16 mouse cellular contexts compared by ENCODE assay signal in the genomic region with DNA sequence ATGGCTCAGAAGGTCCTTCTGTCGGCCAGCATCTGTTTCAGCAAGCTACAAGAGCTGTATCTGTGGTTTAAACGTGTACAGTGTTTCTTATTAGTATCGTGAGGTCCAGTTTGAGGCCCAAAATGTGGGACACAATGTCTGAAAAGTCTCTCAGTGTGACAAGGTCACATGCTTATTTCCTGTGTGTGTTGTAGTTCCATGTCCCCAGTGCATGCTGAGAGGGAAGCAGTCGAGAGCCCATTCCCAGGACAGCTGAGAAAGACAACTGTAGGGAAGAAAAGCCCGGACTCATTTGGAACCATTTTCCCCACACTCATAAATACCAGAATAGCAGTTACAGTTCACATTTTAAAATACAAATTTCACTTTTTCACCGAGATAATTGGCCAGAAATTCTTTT. TPM values are rescaled to one million over a fixed set of nuclear protein-coding genes. Genes with fewer than 3 reads are reported as not detected.
DNase-seq lines count a peak whose midpoint lies in the region; ATAC-seq and TF ChIP-seq lines count a peak whose summit lies in the region.
"Had no signal": no experiment of that assay in that cellular context is flagged by ENCODE, and none has a peak within 500 bp of the region (broad histone marks: within the 10 kb centered on the region; RNA-seq: fewer than 3 reads in every experiment).

No protein-coding gene starts in this region.

- H3K4me3 ChIP-seq in intestine, embryonic 14.5 days (ENCODE audit: low read depth, low read length) = no peak overlapping the region
- H3K4me3 ChIP-seq in intestine, postnatal 0 days (ENCODE audit: low read depth, low read length) = no peak overlapping the region
- H3K4me3 ChIP-seq in liver, embryonic 13.5 days (replicated peaks) = no peak overlapping the region
- no peak overlapping the region for H3K4me3 ChIP-seq in heart, embryonic 16.5 days (ENCODE audit: low read length)
- H3K4me3 ChIP-seq in intestine, embryonic 16.5 days (ENCODE audit: low read length) = no peak overlapping the region
- H3K4me3 ChIP-seq in left cerebral cortex, adult 2 months = no peak overlapping the region
- no peak overlapping the region for H3K4me3 ChIP-seq in midbrain, embryonic 14.5 days (replicated peaks; ENCODE audit: low read depth, low read length)
- H3K4me3 ChIP-seq: embryonic facial prominence, embryonic 13.5 days; hindbrain, embryonic 15.5 days; midbrain, embryonic 13.5 days; myocyte; neural tube, embryonic 15.5 days had no signal

- peaks cover 6% of the 10 kb centered on the region; the same call in 1 of the 2 replicates for H3K4me1 ChIP-seq in intestine, embryonic 14.5 days (replicated peaks; ENCODE audit: control insufficient read depth, insufficient read depth, low read length)
- H3K4me1 ChIP-seq in intestine, postnatal 0 days (replicated peaks; ENCODE audit: control insufficient read depth, insufficient read depth, low read length) = no peaks in the 10 kb centered on the region
- H3K4me1 ChIP-seq in liver, embryonic 13.5 days (replicated peaks) = no peaks in the 10 kb centered on the region
- H3K4me1 ChIP-seq in heart, embryonic 16.5 days (ENCODE audit: control insufficient read depth, insufficient read depth, low read length) = peaks cover 25% of the 10 kb centered on the region
- H3K4me1 ChIP-seq in intestine, embryonic 16.5 days (ENCODE audit: control insufficient read depth, insufficient read depth, low read length) = peaks cover 2% of the 10 kb centered on the region; the same call in 1 of the 2 replicates
- H3K4me1 ChIP-seq in midbrain, embryonic 14.5 days (ENCODE audit: control insufficient read depth, insufficient read depth, low read length) = no peaks in the 10 kb centered on the region
- H3K4me1 ChIP-seq: hindbrain, embryonic 15.5 days; midbrain, embryonic 13.5 days; neural tube, embryonic 15.5 days had no signal

- no peak for DNase-seq in intestine, embryonic 14.5 days (ENCODE audit: low spot score)
- no peak for DNase-seq in liver, embryonic 13.5 days
- DNase-seq in liver = no peak
- no peak for DNase-seq in left cerebral cortex, adult 2 months (ENCODE audit: extremely low spot score in 1 of 2, low spot score in 2 of 2)
- DNase-seq in midbrain, embryonic 14.5 days = no peak
- DNase-seq: thymus, adult 18-20 months had no signal

- peak overlapping the region; percentile 57 for H3K27ac ChIP-seq in intestine, embryonic 14.5 days (ENCODE audit: low read depth)
- H3K27ac ChIP-seq in intestine, postnatal 0 days (ENCODE audit: low read depth, low read length) = no peak overlapping the region
- peak overlapping the region; percentile 18; the same call in 1 of the 2 replicates for H3K27ac ChIP-seq in liver, embryonic 13.5 days
- peak overlapping the region; percentile 82 for H3K27ac ChIP-seq in heart, embryonic 16.5 days (ENCODE audit: low read length)
- peak overlapping the region; percentile 60 for H3K27ac ChIP-seq in intestine, embryonic 16.5 days (ENCODE audit: low read length)
- no peak overlapping the region for H3K27ac ChIP-seq in left cerebral cortex, adult 2 months
- H3K27ac ChIP-seq in midbrain, embryonic 14.5 days (replicated peaks; ENCODE audit: low read depth, low read length) = no peak overlapping the region
- H3K27ac ChIP-seq: embryonic facial prominence, embryonic 13.5 days; hindbrain, embryonic 15.5 days; macrophage; midbrain, embryonic 13.5 days; neural tube, embryonic 15.5 days had no signal

- no peak overlapping the region for H3K9ac ChIP-seq in intestine, embryonic 14.5 days (ENCODE audit: low read length)
- no peak overlapping the region for H3K9ac ChIP-seq in intestine, postnatal 0 days (ENCODE audit: low read depth, low read length)
- no peak overlapping the region for H3K9ac ChIP-seq in liver, embryonic 13.5 days
- no peak overlapping the region for H3K9ac ChIP-seq in heart, embryonic 16.5 days (ENCODE audit: low read length)
- H3K9ac ChIP-seq in intestine, embryonic 16.5 days (ENCODE audit: low read depth, low read length) = no peak overlapping the region
- H3K9ac ChIP-seq in midbrain, embryonic 14.5 days (replicated peaks; ENCODE audit: low read length) = no peak overlapping the region
- H3K9ac ChIP-seq: embryonic facial prominence, embryonic 13.5 days; forebrain, postnatal 0 days; hindbrain, embryonic 15.5 days; midbrain, embryonic 13.5 days; neural tube, embryonic 15.5 days had no signal

- no peak overlapping the region for H3K4me2 ChIP-seq in intestine, embryonic 14.5 days (ENCODE audit: low read length)
- no peak overlapping the region for H3K4me2 ChIP-seq in intestine, postnatal 0 days (replicated peaks; ENCODE audit: low read depth)
- no peak overlapping the region for H3K4me2 ChIP-seq in liver, embryonic 13.5 days
- no peak overlapping the region for H3K4me2 ChIP-seq in heart, embryonic 16.5 days (ENCODE audit: low read depth, low read length)
- H3K4me2 ChIP-seq in intestine, embryonic 16.5 days (ENCODE audit: low read depth, low read length) = no peak overlapping the region
- H3K4me2 ChIP-seq in midbrain, embryonic 14.5 days (ENCODE audit: low read length) = no peak overlapping the region
- H3K4me2 ChIP-seq: embryonic facial prominence, embryonic 13.5 days; hindbrain, embryonic 15.5 days; midbrain, embryonic 13.5 days; neural tube, embryonic 15.5 days had no signal

- WGBS in intestine, embryonic 14.5 days = 56% methylated on average over 6 of the region's 6 CpGs
- 58% methylated on average over 6 of the region's 6 CpGs for WGBS in intestine, postnatal 0 days
- 51% methylated on average over 6 of the region's 6 CpGs for WGBS in liver, embryonic 13.5 days (ENCODE audit: insufficient replicate concordance)
- WGBS in heart, embryonic 16.5 days = 46% methylated on average over 6 of the region's 6 CpGs
- 60% methylated on average over 6 of the region's 6 CpGs for WGBS in intestine, embryonic 16.5 days
- WGBS in midbrain, embryonic 14.5 days = 83% methylated on average over 6 of the region's 6 CpGs

- H3K36me3 ChIP-seq in intestine, embryonic 14.5 days (ENCODE audit: control insufficient read depth, insufficient read depth, low read length) = no peaks in the 10 kb centered on the region
- H3K36me3 ChIP-seq in intestine, postnatal 0 days (ENCODE audit: control insufficient read depth, insufficient read depth) = no peaks in the 10 kb centered on the region
- H3K36me3 ChIP-seq in liver, embryonic 13.5 days = no peaks in the 10 kb centered on the region
- H3K36me3 ChIP-seq in heart, embryonic 16.5 days (ENCODE audit: control insufficient read depth, insufficient read depth) = no peaks in the 10 kb centered on the region
- H3K36me3 ChIP-seq in intestine, embryonic 16.5 days (ENCODE audit: control insufficient read depth, insufficient read depth, low read length) = no peaks in the 10 kb centered on the region
- H3K36me3 ChIP-seq in midbrain, embryonic 14.5 days (ENCODE audit: control insufficient read depth, insufficient read depth, low read length) = no peaks in the 10 kb centered on the region
- H3K36me3 ChIP-seq: embryonic facial prominence, embryonic 13.5 days; hindbrain, embryonic 15.5 days; midbrain, embryonic 13.5 days; neural tube, embryonic 15.5 days had no signal

- no peak for TF ChIP-seq CTCF in intestine, postnatal 0 days (IDR thresholded peaks at IDR 0.05; ENCODE audit: low read depth)
- no peak for TF ChIP-seq CTCF in left cerebral cortex, adult 2 months (IDR thresholded peaks at IDR 0.05)

- H3K9me3 ChIP-seq in intestine, embryonic 14.5 days (ENCODE audit: control insufficient read depth, low read length) = no peaks in the 10 kb centered on the region
- H3K9me3 ChIP-seq in intestine, postnatal 0 days (ENCODE audit: control insufficient read depth) = no peaks in the 10 kb centered on the region
- no peaks in the 10 kb centered on the region for H3K9me3 ChIP-seq in liver, embryonic 13.5 days (replicated peaks)
- H3K9me3 ChIP-seq in heart, embryonic 16.5 days (replicated peaks; ENCODE audit: control insufficient read depth, low read length) = no peaks in the 10 kb centered on the region
- no peaks in the 10 kb centered on the region for H3K9me3 ChIP-seq in intestine, embryonic 16.5 days (ENCODE audit: control insufficient read depth, low read length)
- H3K9me3 ChIP-seq in midbrain, embryonic 14.5 days (ENCODE audit: control insufficient read depth, low read length) = no peaks in the 10 kb centered on the region
- H3K9me3 ChIP-seq: embryonic facial prominence, embryonic 13.5 days; hindbrain, embryonic 15.5 days; midbrain, embryonic 13.5 days; neural tube, embryonic 15.5 days had no signal

- no peak for ATAC-seq in intestine, embryonic 14.5 days (replicated peaks; ENCODE audit: low FRiP score, low TSS enrichment, low read depth)
- no peak for ATAC-seq in intestine, postnatal 0 days
- ATAC-seq in liver, embryonic 13.5 days (ENCODE audit: low read depth) = no peak
- no peak for ATAC-seq in heart, embryonic 16.5 days (replicated peaks; ENCODE audit: extremely low read depth, insufficient read depth, low FRiP score)
- ATAC-seq in intestine, embryonic 16.5 days = no peak
- no peak for ATAC-seq in midbrain, embryonic 14.5 days (ENCODE audit: low FRiP score, low TSS enrichment)
- ATAC-seq: forebrain, postnatal 0 days; midbrain, embryonic 13.5 days had no signal

- intact Hi-C loops in left cerebral cortex, adult 2 months (cut with DNase I) = no loop called here

- H3K27me3 ChIP-seq in intestine, embryonic 14.5 days (replicated peaks; ENCODE audit: control insufficient read depth, insufficient read depth, low read length) = no peaks in the 10 kb centered on the region
- no peaks in the 10 kb centered on the region for H3K27me3 ChIP-seq in intestine, postnatal 0 days (replicated peaks; ENCODE audit: control insufficient read depth, insufficient read depth, low read length)
- H3K27me3 ChIP-seq in liver, embryonic 13.5 days = no peaks in the 10 kb centered on the region
- no peaks in the 10 kb centered on the region for H3K27me3 ChIP-seq in heart, embryonic 16.5 days (ENCODE audit: control insufficient read depth, insufficient read depth, low read length)
- H3K27me3 ChIP-seq in intestine, embryonic 16.5 days (replicated peaks; ENCODE audit: control insufficient read depth, insufficient read depth, low read length) = no peaks in the 10 kb centered on the region
- no peaks in the 10 kb centered on the region for H3K27me3 ChIP-seq in midbrain, embryonic 14.5 days (ENCODE audit: control insufficient read depth, insufficient read depth, low read length)
- H3K27me3 ChIP-seq: embryonic facial prominence, embryonic 13.5 days; hindbrain, embryonic 15.5 days; midbrain, embryonic 13.5 days; neural tube, embryonic 15.5 days had no signal

RNA-seq across cellular contexts. Expression of a gene that starts 13.5 kb away (rescaled TPM):
- 17.5 and 20.4 TPM in 2 replicates for polyA plus RNA-seq in intestine, embryonic 14.5 days (2014; fragmentation: Nextera tagmentation; extraction: Ambion mirVana)
- 5.9 and 6.3 TPM in 2 replicates for polyA plus RNA-seq in intestine, postnatal 0 days (2015; fragmentation: Nextera tagmentation; extraction: Ambion mirVana)
- polyA plus RNA-seq in liver, embryonic 13.5 days (2015; fragmentation: Nextera tagmentation; extraction: Ambion mirVana) = 3.0 and 4.7 TPM in 2 replicates
- 25.7 and 27.7 TPM in 2 replicates for polyA plus RNA-seq in heart, embryonic 16.5 days (2015; fragmentation: Nextera tagmentation; extraction: Ambion mirVana)
- 11.1 and 11.2 TPM in 2 replicates for polyA plus RNA-seq in intestine, embryonic 16.5 days (2015; fragmentation: Nextera tagmentation; extraction: Ambion mirVana)
- total RNA-seq in left cerebral cortex, adult 2 months (2021) = 10 to 100 TPM; 47.7 to 62.4 TPM
- 5.9 and 11.0 TPM in 2 replicates for polyA plus RNA-seq in midbrain, embryonic 14.5 days (2014; fragmentation: Nextera tagmentation; extraction: Ambion mirVana)

Comparison
In these comparisons a context has a peak if more than half of its experiments do, and no peak if none do; other contexts are left out.
1. H3K27ac ChIP-seq: peak in intestine, embryonic 14.5 days (single experiment), liver, embryonic 13.5 days (single experiment), heart, embryonic 16.5 days (single experiment) and intestine, embryonic 16.5 days (single experiment); none in intestine, postnatal 0 days (single experiment), left cerebral cortex, adult 2 months (single experiment) and midbrain, embryonic 14.5 days (single experiment).